Mouse (Mus musculus): ENCODE results near the gene Actr3b. TPM values are rescaled to one million over a fixed set of nuclear protein-coding genes. Genes with fewer than 3 reads are reported as not detected.
"Not testable (repeated sequence)": the region's sequence is repeated elsewhere in the genome, so short reads cannot be mapped to it uniquely, and the experiment has no call there.

Actr3b gene
- polyA plus RNA-seq (2014; fragmentation: Nextera tagmentation; extraction: Ambion mirVana): 16.1 and 17.4 TPM in 2 replicates

DNA sequence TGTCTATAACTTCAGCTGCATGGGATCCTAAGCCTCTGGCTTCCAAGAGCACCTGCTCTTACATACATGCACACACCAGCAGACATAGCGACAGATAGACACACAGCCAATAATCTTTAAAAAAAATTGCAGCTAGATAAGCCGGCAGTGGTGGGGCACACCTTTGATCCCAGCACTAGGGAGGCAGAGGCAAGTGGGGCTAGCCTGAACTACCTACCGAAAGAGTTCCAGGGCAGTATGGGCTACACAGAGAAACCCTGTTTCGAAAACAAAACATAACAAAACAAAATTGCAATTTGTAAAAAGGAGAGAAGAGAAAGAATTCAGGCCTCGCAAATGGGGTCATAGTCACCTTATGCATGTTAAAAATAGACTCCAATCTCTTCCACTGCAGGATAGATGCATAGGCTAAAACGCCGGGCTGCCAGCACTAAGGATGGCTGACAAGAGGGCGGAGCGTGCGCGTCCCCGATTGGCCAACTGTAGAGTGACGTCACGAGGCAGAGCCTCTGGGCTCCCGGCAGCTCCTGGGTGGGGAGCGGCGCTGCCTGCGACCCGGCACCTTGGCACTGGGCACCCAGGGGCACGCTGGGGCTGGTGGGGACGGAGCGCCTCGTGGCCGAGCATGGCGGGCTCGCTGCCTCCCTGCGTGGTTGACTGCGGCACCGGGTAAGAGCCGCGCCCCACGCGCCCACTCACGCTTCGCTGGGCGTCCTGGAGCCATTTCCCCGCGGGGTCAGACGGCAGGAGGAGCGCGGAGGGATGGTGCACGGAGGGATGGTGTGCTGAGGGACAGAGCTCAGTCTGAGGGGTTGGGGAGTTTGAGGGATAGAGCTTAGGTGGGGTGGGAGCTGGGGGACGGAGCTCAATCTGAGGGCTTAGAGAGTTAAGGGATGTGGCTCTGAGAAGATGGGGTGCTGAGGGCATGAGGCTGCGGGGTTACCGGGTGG, at the start of gene Actr3b:
TSS of gene Actr3b (plus strand) at position 538 of the 950 bp plus-strand sequence.
- Histone ChIP-seq H3K36me3 (ENCODE audit: control insufficient read depth, insufficient read depth, low read length) (no peaks in the 10 kb centered on the region), H3K27me3 (ENCODE audit: control insufficient read depth, insufficient read depth, low read length) (no peaks in the 10 kb centered on the region), H3K9me3 (ENCODE audit: control insufficient read depth, low read length) (no peaks in the 10 kb centered on the region), H3K4me1 (replicated peaks; ENCODE audit: control insufficient read depth, insufficient read depth, low read length) (peaks cover 5% of the 10 kb centered on the region), H3K4me3 (ENCODE audit: low read depth, low read length) (peak within 1 kb of the TSS; percentile 74), H3K4me2 (ENCODE audit: low read depth, low read length, severe bottlenecking) (peak within 1 kb of the TSS; percentile 96), H3K27ac (ENCODE audit: low read depth, low read length) (no peak within 1 kb of the TSS), H3K9ac (ENCODE audit: low read length) (peak within 1 kb of the TSS; percentile 70)
- peak; percentile 96 for ATAC-seq (replicated peaks; ENCODE audit: low FRiP score)
- 2% methylated on average over 45 of the region's 45 CpGs for WGBS
- DNase-seq (ENCODE audit: low spot score): peak; percentile 92

DNA sequence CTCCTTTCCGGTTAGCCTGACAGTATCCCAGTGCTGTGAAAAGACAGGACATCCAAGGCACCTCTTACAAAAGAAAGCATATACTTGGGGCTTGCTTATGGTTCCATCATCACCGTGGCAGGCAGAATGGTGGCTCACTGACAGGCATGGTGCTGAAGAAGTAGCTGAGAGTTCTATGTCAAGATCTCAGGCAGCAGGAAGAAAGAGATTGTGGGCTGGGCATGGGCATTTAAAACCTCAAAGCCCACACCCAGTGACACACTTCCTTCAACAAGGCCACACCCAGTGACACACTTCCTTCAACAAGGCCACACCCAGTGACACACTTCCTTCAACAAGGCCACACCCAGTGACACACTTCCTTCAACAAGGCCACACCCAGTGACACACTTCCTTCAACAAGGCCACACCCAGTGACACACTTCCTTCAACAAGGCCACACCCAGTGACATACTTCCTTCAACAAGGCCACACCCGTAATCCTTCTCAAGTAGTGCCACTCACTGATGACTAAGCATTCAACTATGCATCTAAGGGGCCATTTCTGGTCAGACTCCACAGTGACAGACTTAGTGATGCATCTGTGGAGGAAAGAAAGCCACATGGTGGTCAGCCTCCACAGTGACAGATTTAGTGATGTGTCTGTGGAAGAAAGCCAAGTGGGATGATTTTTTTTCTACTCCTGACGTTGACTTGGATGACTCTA, 46.6 kb upstream of the Actr3b start:
- not testable (repeated sequence) for H3K9ac ChIP-seq (ENCODE audit: low read length); H3K4me3 ChIP-seq (ENCODE audit: low read depth, low read length); H3K9me3 ChIP-seq (ENCODE audit: control insufficient read depth, low read length); DNase-seq (ENCODE audit: low spot score); H3K4me1 ChIP-seq (replicated peaks; ENCODE audit: control insufficient read depth, insufficient read depth, low read length); H3K27ac ChIP-seq (ENCODE audit: low read depth, low read length); H3K4me2 ChIP-seq (ENCODE audit: low read depth, low read length, severe bottlenecking); ATAC-seq (replicated peaks; ENCODE audit: low FRiP score); H3K27me3 ChIP-seq (ENCODE audit: control insufficient read depth, insufficient read depth, low read length); H3K36me3 ChIP-seq (ENCODE audit: control insufficient read depth, insufficient read depth, low read length)
- 93% methylated on average over 4 of the region's 4 CpGs for WGBS

DNA sequence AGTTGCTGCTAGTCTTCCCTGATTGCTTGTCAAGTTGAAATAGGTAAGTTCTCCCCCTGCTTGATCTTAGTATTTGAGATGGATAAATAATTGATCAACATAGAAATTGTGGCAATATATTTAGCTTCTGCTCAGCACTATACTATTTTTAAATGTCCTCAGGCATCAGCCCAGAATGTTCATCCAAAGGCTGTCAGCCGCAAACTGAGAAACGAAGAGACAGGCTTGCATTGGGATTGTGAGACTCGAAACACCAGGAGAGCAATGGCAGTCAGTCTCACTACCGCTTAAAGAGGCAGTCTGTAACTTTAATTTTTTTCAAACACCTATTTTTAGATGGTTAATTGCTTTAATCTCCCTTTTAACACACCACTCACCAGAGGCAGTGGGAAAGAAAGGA, 40.4 kb upstream of the Actr3b start:
- H3K36me3 ChIP-seq (ENCODE audit: control insufficient read depth, insufficient read depth, low read length): no peaks in the 10 kb centered on the region
- no peak overlapping the region for H3K9ac ChIP-seq (ENCODE audit: low read length)
- H3K9me3 ChIP-seq (ENCODE audit: control insufficient read depth, low read length): no peaks in the 10 kb centered on the region
- H3K27ac ChIP-seq (ENCODE audit: low read depth, low read length): no peak overlapping the region
- H3K27me3 ChIP-seq (ENCODE audit: control insufficient read depth, insufficient read depth, low read length): no peaks in the 10 kb centered on the region
- ATAC-seq (replicated peaks; ENCODE audit: low FRiP score) (no peak), DNase-seq (ENCODE audit: low spot score) (no peak)
- no peaks in the 10 kb centered on the region for H3K4me1 ChIP-seq (replicated peaks; ENCODE audit: control insufficient read depth, insufficient read depth, low read length)
- WGBS: 83% methylated on average over 4 of the region's 4 CpGs
- no peak overlapping the region for H3K4me2 ChIP-seq (ENCODE audit: low read depth, low read length, severe bottlenecking)
- no peak overlapping the region for H3K4me3 ChIP-seq (ENCODE audit: low read depth, low read length)

DNA sequence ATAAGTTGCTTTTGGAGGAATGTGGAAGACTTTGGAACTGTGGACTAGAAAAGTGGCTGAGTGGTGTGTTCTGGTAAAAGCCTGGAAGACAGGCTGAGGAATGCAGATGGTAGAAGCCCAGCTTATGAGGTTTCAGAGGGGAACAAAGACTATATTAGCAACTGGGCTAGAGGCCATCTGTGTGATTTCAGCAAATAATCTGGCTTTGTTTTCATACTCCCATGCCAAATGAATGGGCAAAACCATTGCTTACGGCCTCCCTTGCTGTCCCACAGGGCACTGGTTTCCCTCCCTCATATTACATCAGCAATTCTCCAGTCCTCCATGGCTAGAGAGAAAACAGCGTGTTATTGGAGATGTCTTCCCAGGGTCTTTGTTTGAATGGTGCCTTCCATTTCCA, 36.8 kb upstream of the Actr3b start:
- Histone ChIP-seq H3K36me3 (ENCODE audit: control insufficient read depth, insufficient read depth, low read length) (no peaks in the 10 kb centered on the region), H3K9me3 (ENCODE audit: control insufficient read depth, low read length) (no peaks in the 10 kb centered on the region), H3K4me2 (ENCODE audit: low read depth, low read length, severe bottlenecking) (no peak overlapping the region), H3K4me1 (replicated peaks; ENCODE audit: control insufficient read depth, insufficient read depth, low read length) (no peaks in the 10 kb centered on the region), H3K9ac (ENCODE audit: low read length) (no peak overlapping the region), H3K4me3 (ENCODE audit: low read depth, low read length) (no peak overlapping the region), H3K27ac (ENCODE audit: low read depth, low read length) (no peak overlapping the region), H3K27me3 (ENCODE audit: control insufficient read depth, insufficient read depth, low read length) (no peaks in the 10 kb centered on the region)
- ATAC-seq (replicated peaks; ENCODE audit: low FRiP score) (no peak), DNase-seq (ENCODE audit: low spot score) (no peak)
- 81% methylated on average over 2 of the region's 2 CpGs for WGBS

DNA sequence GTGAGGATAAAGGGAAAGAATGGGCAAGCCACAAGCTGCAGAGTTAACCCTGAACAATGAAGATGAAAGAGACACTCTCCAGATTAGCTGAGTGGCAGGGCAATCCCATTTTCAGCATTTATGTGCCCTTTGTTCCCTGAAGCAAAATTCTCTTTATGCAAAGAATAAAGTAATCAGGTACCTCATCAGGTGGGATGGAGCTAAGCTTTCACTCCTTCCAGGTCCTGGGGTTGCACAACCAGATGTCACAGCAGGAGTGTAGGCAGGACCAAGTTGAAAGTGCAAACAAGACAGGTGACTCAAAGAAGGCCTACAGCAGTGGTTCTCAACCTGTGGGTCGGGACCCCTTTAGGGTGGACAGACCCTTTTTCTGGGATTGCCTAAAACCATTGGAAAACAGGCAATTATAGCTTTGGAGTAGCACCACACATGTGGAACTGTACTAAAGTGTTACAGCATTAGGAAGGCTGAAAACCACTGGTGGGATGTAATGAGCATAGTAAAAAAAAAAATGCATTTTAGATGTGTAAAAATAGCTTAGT, 35.6 kb upstream of the Actr3b start:
- DNase-seq (ENCODE audit: low spot score) (no peak), ATAC-seq (replicated peaks; ENCODE audit: low FRiP score) (no peak)
- Histone ChIP-seq H3K27ac (ENCODE audit: low read depth, low read length) (no peak overlapping the region), H3K4me1 (replicated peaks; ENCODE audit: control insufficient read depth, insufficient read depth, low read length) (no peaks in the 10 kb centered on the region), H3K4me2 (ENCODE audit: low read depth, low read length, severe bottlenecking) (no peak overlapping the region), H3K4me3 (ENCODE audit: low read depth, low read length) (no peak overlapping the region), H3K9me3 (ENCODE audit: control insufficient read depth, low read length) (no peaks in the 10 kb centered on the region), H3K9ac (ENCODE audit: low read length) (no peak overlapping the region), H3K36me3 (ENCODE audit: control insufficient read depth, insufficient read depth, low read length) (no peaks in the 10 kb centered on the region), H3K27me3 (ENCODE audit: control insufficient read depth, insufficient read depth, low read length) (no peaks in the 10 kb centered on the region)
- WGBS: 40% methylated on average over 1 of the region's 1 CpGs

DNA sequence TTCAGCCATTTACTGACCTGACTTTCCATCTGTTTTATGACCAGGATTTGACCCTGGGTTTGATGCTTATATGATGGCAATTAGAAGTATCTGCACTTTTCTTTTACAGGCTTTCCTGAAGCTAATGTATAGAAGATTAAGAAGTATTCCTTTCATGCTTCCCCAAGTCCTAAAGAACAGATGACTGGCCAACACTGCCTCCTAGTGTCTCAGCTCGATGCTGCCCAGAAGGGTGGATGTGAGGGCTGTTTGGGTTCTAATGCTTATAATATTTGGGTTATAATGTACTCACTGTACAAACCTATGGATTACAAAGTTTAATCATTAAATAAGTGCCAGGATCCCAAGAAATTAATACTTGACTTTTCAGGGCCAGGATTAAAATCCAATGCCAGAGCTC, 25.5 kb upstream of the Actr3b start:
- H3K36me3 ChIP-seq (ENCODE audit: control insufficient read depth, insufficient read depth, low read length): no peaks in the 10 kb centered on the region
- H3K9me3 ChIP-seq (ENCODE audit: control insufficient read depth, low read length): no peaks in the 10 kb centered on the region
- DNase-seq (ENCODE audit: low spot score): peak; percentile 62
- no peaks in the 10 kb centered on the region; the same call in none of the 2 replicates for H3K4me1 ChIP-seq (replicated peaks; ENCODE audit: control insufficient read depth, insufficient read depth, low read length)
- H3K4me2 ChIP-seq (ENCODE audit: low read depth, low read length, severe bottlenecking): no peak overlapping the region
- H3K27me3 ChIP-seq (ENCODE audit: control insufficient read depth, insufficient read depth, low read length): no peaks in the 10 kb centered on the region
- no peak for ATAC-seq (replicated peaks; ENCODE audit: low FRiP score)
- H3K27ac ChIP-seq (ENCODE audit: low read depth, low read length): no peak overlapping the region
- H3K4me3 ChIP-seq (ENCODE audit: low read depth, low read length): no peak overlapping the region
- no peak overlapping the region for H3K9ac ChIP-seq (ENCODE audit: low read length)
- WGBS: 10% methylated on average over 1 of the region's 1 CpGs

DNA sequence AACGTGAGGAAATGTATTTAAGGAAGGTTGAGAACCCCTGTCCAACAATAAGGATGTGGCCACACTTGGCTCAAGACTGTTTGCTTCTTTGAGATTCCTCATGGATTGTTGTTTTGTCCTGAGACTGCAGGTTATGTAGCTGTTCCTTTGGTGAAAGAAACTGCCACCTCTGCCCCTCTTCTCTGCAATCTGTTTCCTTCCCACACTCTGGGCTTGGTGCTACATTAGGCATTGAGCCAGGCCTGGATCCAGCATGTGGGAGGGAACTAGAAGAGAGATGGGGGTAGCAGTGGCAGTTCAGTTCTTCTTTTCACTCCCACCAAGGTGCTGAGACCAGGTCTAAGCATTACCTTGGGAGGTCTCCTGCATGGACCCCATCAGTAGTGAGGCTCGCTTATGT, 23.9 kb upstream of the Actr3b start:
- H3K36me3 ChIP-seq (ENCODE audit: control insufficient read depth, insufficient read depth, low read length): no peaks in the 10 kb centered on the region
- no peak overlapping the region for H3K9ac ChIP-seq (ENCODE audit: low read length)
- no peaks in the 10 kb centered on the region for H3K27me3 ChIP-seq (ENCODE audit: control insufficient read depth, insufficient read depth, low read length)
- no peak overlapping the region for H3K4me3 ChIP-seq (ENCODE audit: low read depth, low read length)
- no peaks in the 10 kb centered on the region for H3K9me3 ChIP-seq (ENCODE audit: control insufficient read depth, low read length)
- DNase-seq (ENCODE audit: low spot score) (no peak), ATAC-seq (replicated peaks; ENCODE audit: low FRiP score) (no peak)
- no peak overlapping the region for H3K4me2 ChIP-seq (ENCODE audit: low read depth, low read length, severe bottlenecking)
- no peaks in the 10 kb centered on the region; the same call in none of the 2 replicates for H3K4me1 ChIP-seq (replicated peaks; ENCODE audit: control insufficient read depth, insufficient read depth, low read length)
- WGBS: 90% methylated on average over 2 of the region's 2 CpGs
- no peak overlapping the region for H3K27ac ChIP-seq (ENCODE audit: low read depth, low read length)

DNA sequence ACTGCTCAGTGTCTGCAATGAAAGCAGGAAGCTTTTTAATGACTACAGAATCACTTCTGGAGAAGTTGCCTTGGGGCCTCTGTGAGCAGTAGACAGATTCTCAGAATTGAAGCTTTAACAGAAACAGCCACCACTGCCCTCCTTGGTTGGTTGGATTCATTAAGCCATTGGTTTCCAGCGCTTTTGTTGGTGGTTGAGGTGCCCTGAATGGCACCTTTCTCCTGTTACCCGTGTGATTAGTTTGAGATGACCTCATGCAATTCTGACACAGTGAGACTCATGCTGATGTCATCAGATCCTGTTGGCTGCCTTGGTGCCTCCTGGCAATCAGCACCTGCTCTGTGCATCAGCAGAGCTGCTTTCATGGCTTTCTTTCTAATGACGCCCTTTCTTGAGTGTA, 21.3 kb upstream of the Actr3b start:
- DNase-seq (ENCODE audit: low spot score) (peak; percentile 64), ATAC-seq (replicated peaks; ENCODE audit: low FRiP score) (peak; percentile 90)
- 41% methylated on average over 3 of the region's 3 CpGs for WGBS
- Histone ChIP-seq H3K4me2 (ENCODE audit: low read depth, low read length, severe bottlenecking) (no peak overlapping the region), H3K27me3 (ENCODE audit: control insufficient read depth, insufficient read depth, low read length) (no peaks in the 10 kb centered on the region), H3K9ac (ENCODE audit: low read length) (no peak overlapping the region), H3K27ac (ENCODE audit: low read depth, low read length) (no peak overlapping the region), H3K9me3 (ENCODE audit: control insufficient read depth, low read length) (no peaks in the 10 kb centered on the region), H3K4me3 (ENCODE audit: low read depth, low read length) (no peak overlapping the region), H3K36me3 (ENCODE audit: control insufficient read depth, insufficient read depth, low read length) (no peaks in the 10 kb centered on the region), H3K4me1 (replicated peaks; ENCODE audit: control insufficient read depth, insufficient read depth, low read length) (no peaks in the 10 kb centered on the region; the same call in 1 of the 2 replicates)
